Mouse (Mus musculus) thymus, adult 2 months (tissue): Measurements from ENCODE around the gene Them7. TPM values are rescaled to one million over a fixed set of nuclear protein-coding genes. Genes with fewer than 3 reads are reported as not detected.
A peak's percentile ranks its signal among the peaks of the same experiment; 100 is the strongest.

Source experiments
- DNase-seq: peaks from one replicate; pipeline ENCODE4 v3.0.0; 2021
- H3K27ac ChIP-seq: fragments of 200-500 bp; 2 replicates; pipeline ENCODE4 v1.5.1; 2012; ENCODE audit warnings: low read length, control low read depth; ENCODE audit not compliant: control insufficient read depth, insufficient read depth
- H3K27me3 ChIP-seq: fragments of 200-500 bp; 2 replicates; pipeline ENCODE4 v1.6.1; 2012; ENCODE audit warnings: mild to moderate bottlenecking, low read length, moderate library complexity, mixed read lengths; ENCODE audit not compliant: control insufficient read depth, insufficient read depth
- H3K36me3 ChIP-seq: fragments of 200-500 bp; 2 replicates; pipeline ENCODE4 v1.6.1; 2012; ENCODE audit warnings: mild to moderate bottlenecking, low read length, moderate library complexity; ENCODE audit not compliant: control insufficient read depth, insufficient read depth
- H3K4me1 ChIP-seq: fragments of 200-500 bp; replicated peaks from 2 replicates; pipeline ENCODE4 v1.6.1; 2012; ENCODE audit warnings: low read length; ENCODE audit not compliant: control insufficient read depth, insufficient read depth
- H3K4me3 ChIP-seq: fragments of 200-500 bp; 2 replicates; pipeline ENCODE4 v1.5.1; 2012; ENCODE audit warnings: mild to moderate bottlenecking, low read length, control low read depth, moderate library complexity; ENCODE audit not compliant: control insufficient read depth, insufficient read depth
- CTCF ChIP-seq: fragments of 200-500 bp; IDR thresholded peaks from 2 replicates; pipeline ENCODE4 v1.5.1; 2012; ENCODE audit warnings: mild to moderate bottlenecking, control low read depth, low read length, moderate library complexity, borderline replicate concordance; ENCODE audit not compliant: control insufficient read depth, poor library complexity, insufficient read depth; ENCODE audit errors: extremely low read depth
- POLR2A ChIP-seq: fragments of 200-500 bp; IDR thresholded peaks from 2 replicates; pipeline ENCODE4 v1.6.1; 2012; ENCODE audit warnings: mild to moderate bottlenecking, low read length, control low read depth, moderate library complexity; ENCODE audit not compliant: control insufficient read depth, poor library complexity, insufficient read depth; ENCODE audit errors: extremely low read depth
- WGBS: fragments of 180-500 bp; shearing (Covaris S2); methylation state at CpG from one replicate; pipeline ENCODE4 v1.1.7; 2018; 5-methylcytosine and 5-hydroxymethylcytosine counted together
- polyA plus RNA-seq: library from polyadenylated mRNA; depleted of rRNA; stranded (reverse); fragments of >200 nt; gene quantifications from 2 replicates; pipeline ENCODE4 v1.2.3, GENCODE M21; 2012; rRNA removed

Gene Them7
- polyA plus RNA-seq, 1 experiment, result 0.94 TPM

GRCm38 (mm10) chr2:105427447-105427846, 203.3 kb downstream of the Them7 start:
- Histone ChIP-seq H3K27ac (no peak overlapping the region), H3K4me3 (no peak overlapping the region), H3K27me3 (no peaks in the 10 kb centered on the region), H3K4me1 (no peaks in the 10 kb centered on the region; the same call in 1 of the 2 replicates), H3K36me3 (no peaks in the 10 kb centered on the region)
- TF ChIP-seq CTCF, result no peak
- no peak for TF ChIP-seq POLR2A
- DNase-seq, result no peak
- WGBS, result 66% methylated on average over 8 of the region's 8 CpGs

- WGBS, result 3% methylated on average over 12 of the region's 12 CpGs
- Histone ChIP-seq H3K4me1 (no peaks in the 10 kb centered on the region; the same call in 1 of the 2 replicates), H3K4me3 (no peak overlapping the region), H3K27ac (no peak overlapping the region), H3K36me3 (no peaks in the 10 kb centered on the region), H3K27me3 (no peaks in the 10 kb centered on the region)
- no peak for TF ChIP-seq POLR2A
- TF ChIP-seq CTCF, result no peak
- DNase-seq, result peak; percentile 56
Measured at GRCm38 (mm10) chr2:105428029-105428428, 203.9 kb downstream of the Them7 start.

GRCm38 (mm10) chr2:105428467-105428866, 204.3 kb downstream of the Them7 start:
- TF ChIP-seq CTCF, result no peak
- no peak for TF ChIP-seq POLR2A
- no peaks in the 10 kb centered on the region; the same call in 1 of the 2 replicates for H3K4me1 ChIP-seq
- no peaks in the 10 kb centered on the region for H3K36me3 ChIP-seq
- 41% methylated on average over 6 of the region's 6 CpGs for WGBS
- DNase-seq, result no peak
- no peak overlapping the region for H3K4me3 ChIP-seq
- no peaks in the 10 kb centered on the region for H3K27me3 ChIP-seq
- no peak overlapping the region for H3K27ac ChIP-seq

Other genes with a start within 250 kb of the Them7 start
- gene Eif3m, start 207.2 kb upstream of the Them7 start, polyA plus RNA-seq, result 46.0 and 48.9 TPM in 2 replicates
- not detected in 2 replicates for gene Gm11060, start 132.3 kb upstream of the Them7 start, polyA plus RNA-seq
- 2.0 and 3.9 TPM in 2 replicates for gene Wt1, start 97.8 kb upstream of the Them7 start, polyA plus RNA-seq
- gene Rcn1, start 175.0 kb downstream of the Them7 start, polyA plus RNA-seq, result 7.4 and 8.4 TPM in 2 replicates